Mouse (Mus musculus): ENCODE results near the gene Snx17. TPM values are rescaled to one million over a fixed set of nuclear protein-coding genes. Genes with fewer than 3 reads are reported as not detected.
A peak's percentile ranks its signal among the peaks of the same experiment; 100 is the strongest.

The Snx17 gene
- 135 and 142 TPM in 2 replicates for polyA plus RNA-seq (2014; fragmentation: Nextera tagmentation; extraction: Ambion mirVana)

- under 1% methylated on average over 48 of the region's 48 CpGs for WGBS
- H3K4me1 ChIP-seq (ENCODE audit: control insufficient read depth, insufficient read depth, low read length): peaks cover 10% of the 10 kb centered on the region
- DNase-seq (ENCODE audit: low spot score): peak; percentile 99
Observed at GRCm38 (mm10) chr5:31192939-31193630, at the start of gene Snx17, which contains the start of gene Eif2b4. Gene Snx17, plus strand, starts transcription at chr5:31193227. Gene Eif2b4, minus strand, starts transcription at chr5:31193430.

GRCm38 (mm10) chr5:31149781-31150180, 43.2 kb upstream of the Snx17 start:
- Histone ChIP-seq H3K4me2 (ENCODE audit: low read length) (no peak overlapping the region), H3K9ac (ENCODE audit: low read length) (no peak overlapping the region), H3K27ac (ENCODE audit: low read depth, low read length) (no peak overlapping the region), H3K27me3 (replicated peaks; ENCODE audit: control insufficient read depth, insufficient read depth, low read length) (no peaks in the 10 kb centered on the region), H3K9me3 (replicated peaks; ENCODE audit: control insufficient read depth, low read length) (no peaks in the 10 kb centered on the region), H3K36me3 (ENCODE audit: control insufficient read depth, insufficient read depth, low read length) (peaks cover 8% of the 10 kb centered on the region), H3K4me1 (ENCODE audit: control insufficient read depth, insufficient read depth, low read length) (peaks cover 6% of the 10 kb centered on the region), H3K4me3 (ENCODE audit: low read depth, low read length) (no peak overlapping the region)
- WGBS: 70% methylated on average over 4 of the region's 4 CpGs
- DNase-seq (ENCODE audit: low spot score) (no peak), ATAC-seq (no peak)

More at GRCm38 (mm10) chr5:31192939-31193630, at the start of gene Snx17, which contains the start of gene Eif2b4:
- Histone ChIP-seq H3K4me2 (ENCODE audit: low read length) (peak within 1 kb of the TSS; percentile 83), H3K27ac (ENCODE audit: low read depth, low read length) (peak within 1 kb of the TSS; percentile 77), H3K36me3 (ENCODE audit: control insufficient read depth, insufficient read depth, low read length) (peaks cover 65% of the 10 kb centered on the region), H3K4me3 (ENCODE audit: low read depth, low read length) (peak within 1 kb of the TSS; percentile 86), H3K27me3 (replicated peaks; ENCODE audit: control insufficient read depth, insufficient read depth, low read length) (no peaks in the 10 kb centered on the region), H3K9ac (ENCODE audit: low read length) (peak within 1 kb of the TSS; percentile 89), H3K9me3 (replicated peaks; ENCODE audit: control insufficient read depth, low read length) (no peaks in the 10 kb centered on the region)
- ATAC-seq: peak; percentile 98

GRCm38 (mm10) chr5:31151746-31152145, 41.3 kb upstream of the Snx17 start:
- Histone ChIP-seq H3K4me2 (ENCODE audit: low read length) (no peak overlapping the region), H3K4me3 (ENCODE audit: low read depth, low read length) (no peak overlapping the region), H3K27ac (ENCODE audit: low read depth, low read length) (no peak overlapping the region), H3K9me3 (replicated peaks; ENCODE audit: control insufficient read depth, low read length) (no peaks in the 10 kb centered on the region), H3K27me3 (replicated peaks; ENCODE audit: control insufficient read depth, insufficient read depth, low read length) (no peaks in the 10 kb centered on the region), H3K4me1 (ENCODE audit: control insufficient read depth, insufficient read depth, low read length) (peaks cover 6% of the 10 kb centered on the region), H3K9ac (ENCODE audit: low read length) (no peak overlapping the region), H3K36me3 (ENCODE audit: control insufficient read depth, insufficient read depth, low read length) (peaks cover 15% of the 10 kb centered on the region)
- 92% methylated on average over 3 of the region's 3 CpGs for WGBS
- no peak for DNase-seq (ENCODE audit: low spot score)
- ATAC-seq: no peak

- H3K36me3 ChIP-seq (ENCODE audit: control insufficient read depth, insufficient read depth, low read length): peaks cover 30% of the 10 kb centered on the region
- peak overlapping the region; percentile 58 for H3K9ac ChIP-seq (ENCODE audit: low read length)
- H3K4me3 ChIP-seq (ENCODE audit: low read depth, low read length): peak overlapping the region; percentile 44
- peaks cover 6% of the 10 kb centered on the region for H3K4me1 ChIP-seq (ENCODE audit: control insufficient read depth, insufficient read depth, low read length)
- no peaks in the 10 kb centered on the region for H3K9me3 ChIP-seq (replicated peaks; ENCODE audit: control insufficient read depth, low read length)
- DNase-seq (ENCODE audit: low spot score): no peak
- H3K27me3 ChIP-seq (replicated peaks; ENCODE audit: control insufficient read depth, insufficient read depth, low read length): no peaks in the 10 kb centered on the region
- H3K4me2 ChIP-seq (ENCODE audit: low read length): peak overlapping the region; percentile 76
- ATAC-seq: peak; percentile 27; the same call in 1 of the 2 replicates
- H3K27ac ChIP-seq (ENCODE audit: low read depth, low read length): no peak overlapping the region
- WGBS: 45% methylated on average over 6 of the region's 6 CpGs
Observed at GRCm38 (mm10) chr5:31153516-31154151, 39.4 kb upstream of the Snx17 start.

- peak; percentile 91 for DNase-seq (ENCODE audit: low spot score)
- Histone ChIP-seq H3K27ac (ENCODE audit: low read depth, low read length) (no peak within 1 kb of the TSS), H3K4me3 (ENCODE audit: low read depth, low read length) (peak within 1 kb of the TSS; percentile 44), H3K36me3 (ENCODE audit: control insufficient read depth, insufficient read depth, low read length) (peaks cover 35% of the 10 kb centered on the region), H3K27me3 (replicated peaks; ENCODE audit: control insufficient read depth, insufficient read depth, low read length) (no peaks in the 10 kb centered on the region), H3K4me2 (ENCODE audit: low read length) (peak within 1 kb of the TSS; percentile 76), H3K4me1 (ENCODE audit: control insufficient read depth, insufficient read depth, low read length) (peaks cover 6% of the 10 kb centered on the region), H3K9ac (ENCODE audit: low read length) (peak within 1 kb of the TSS; percentile 58), H3K9me3 (replicated peaks; ENCODE audit: control insufficient read depth, low read length) (no peaks in the 10 kb centered on the region)
- under 1% methylated on average over 19 of the region's 19 CpGs for WGBS
- ATAC-seq: peak; percentile 97
Observed at GRCm38 (mm10) chr5:31154152-31154553, 38.9 kb upstream of the Snx17 start, which contains the start of gene Mpv17. Gene Mpv17, minus strand, starts transcription at chr5:31154251.

GRCm38 (mm10) chr5:31162462-31162861, 30.6 kb upstream of the Snx17 start:
- H3K4me2 ChIP-seq (ENCODE audit: low read length): no peak overlapping the region
- no peak overlapping the region for H3K9ac ChIP-seq (ENCODE audit: low read length)
- H3K27ac ChIP-seq (ENCODE audit: low read depth, low read length): no peak overlapping the region
- no peak overlapping the region for H3K4me3 ChIP-seq (ENCODE audit: low read depth, low read length)
- peaks cover 94% of the 10 kb centered on the region for H3K36me3 ChIP-seq (ENCODE audit: control insufficient read depth, insufficient read depth, low read length)
- H3K27me3 ChIP-seq (replicated peaks; ENCODE audit: control insufficient read depth, insufficient read depth, low read length): no peaks in the 10 kb centered on the region
- H3K4me1 ChIP-seq (ENCODE audit: control insufficient read depth, insufficient read depth, low read length): no peaks in the 10 kb centered on the region
- H3K9me3 ChIP-seq (replicated peaks; ENCODE audit: control insufficient read depth, low read length): no peaks in the 10 kb centered on the region
- DNase-seq (ENCODE audit: low spot score) (no peak), ATAC-seq (no peak)

- ATAC-seq (no peak), DNase-seq (ENCODE audit: low spot score) (no peak)
- WGBS: 94% methylated on average over 1 of the region's 1 CpGs
- H3K27ac ChIP-seq (ENCODE audit: low read depth, low read length): no peak overlapping the region
- no peaks in the 10 kb centered on the region for H3K9me3 ChIP-seq (replicated peaks; ENCODE audit: control insufficient read depth, low read length)
- H3K36me3 ChIP-seq (ENCODE audit: control insufficient read depth, insufficient read depth, low read length): peaks cover 94% of the 10 kb centered on the region
- H3K4me1 ChIP-seq (ENCODE audit: control insufficient read depth, insufficient read depth, low read length): no peaks in the 10 kb centered on the region
- no peak overlapping the region for H3K4me3 ChIP-seq (ENCODE audit: low read depth, low read length)
- no peak overlapping the region for H3K4me2 ChIP-seq (ENCODE audit: low read length)
- no peak overlapping the region for H3K9ac ChIP-seq (ENCODE audit: low read length)
- H3K27me3 ChIP-seq (replicated peaks; ENCODE audit: control insufficient read depth, insufficient read depth, low read length): no peaks in the 10 kb centered on the region
Observed at GRCm38 (mm10) chr5:31164878-31165277, 28.1 kb upstream of the Snx17 start.

- no peak overlapping the region for H3K9ac ChIP-seq (ENCODE audit: low read length)
- no peak overlapping the region for H3K4me3 ChIP-seq (ENCODE audit: low read depth, low read length)
- H3K4me2 ChIP-seq (ENCODE audit: low read length): no peak overlapping the region
- ATAC-seq (no peak), DNase-seq (ENCODE audit: low spot score) (no peak)
- peaks cover 87% of the 10 kb centered on the region for H3K36me3 ChIP-seq (ENCODE audit: control insufficient read depth, insufficient read depth, low read length)
- no peaks in the 10 kb centered on the region for H3K9me3 ChIP-seq (replicated peaks; ENCODE audit: control insufficient read depth, low read length)
- no peaks in the 10 kb centered on the region for H3K27me3 ChIP-seq (replicated peaks; ENCODE audit: control insufficient read depth, insufficient read depth, low read length)
- WGBS: 93% methylated on average over 4 of the region's 4 CpGs
- H3K27ac ChIP-seq (ENCODE audit: low read depth, low read length): no peak overlapping the region
- no peaks in the 10 kb centered on the region for H3K4me1 ChIP-seq (ENCODE audit: control insufficient read depth, insufficient read depth, low read length)
Observed at GRCm38 (mm10) chr5:31168630-31169029, 24.4 kb upstream of the Snx17 start.

- peak overlapping the region; percentile 62 for H3K4me3 ChIP-seq (ENCODE audit: low read depth, low read length)
- DNase-seq (ENCODE audit: low spot score) (peak; percentile 24), ATAC-seq (peak; percentile 50)
Observed at GRCm38 (mm10) chr5:31179301-31179765, 13.7 kb upstream of the Snx17 start.

More at GRCm38 (mm10) chr5:31179301-31179765, 13.7 kb upstream of the Snx17 start:
- Histone ChIP-seq H3K27me3 (replicated peaks; ENCODE audit: control insufficient read depth, insufficient read depth, low read length) (no peaks in the 10 kb centered on the region), H3K4me2 (ENCODE audit: low read length) (peak overlapping the region; percentile 86), H3K27ac (ENCODE audit: low read depth, low read length) (peak overlapping the region; percentile 95), H3K9me3 (replicated peaks; ENCODE audit: control insufficient read depth, low read length) (no peaks in the 10 kb centered on the region), H3K4me1 (ENCODE audit: control insufficient read depth, insufficient read depth, low read length) (peaks cover 9% of the 10 kb centered on the region; the same call in 1 of the 2 replicates), H3K9ac (ENCODE audit: low read length) (peak overlapping the region; percentile 78), H3K36me3 (ENCODE audit: control insufficient read depth, insufficient read depth, low read length) (peaks cover 4% of the 10 kb centered on the region)
- WGBS: under 1% methylated on average over 24 of the region's 25 CpGs

Data from forebrain, embryonic 14.5 days (tissue).